In genomic region chr4:57312256-57313166, GRCm38 (mm10) we compare ENCODE assay signal across 30 mouse cellular contexts. TPM values are rescaled to one million over a fixed set of nuclear protein-coding genes. Genes with fewer than 3 reads are reported as not detected.
DNase-seq lines count a peak whose midpoint lies in the region; ATAC-seq and TF ChIP-seq lines count a peak whose summit lies in the region.
"Had no signal": no experiment of that assay in that cellular context is flagged by ENCODE, and none has a peak within 500 bp of the region (broad histone marks: within the 10 kb centered on the region; RNA-seq: fewer than 3 reads in every experiment).

No protein-coding gene starts in this region.

- TF ChIP-seq POLR2A in MEL (IDR thresholded peaks at IDR 0.05; ENCODE audit: control insufficient read depth in 1 of 2, insufficient read depth in 1 of 2, low read depth in 1 of 2, low read length in 2 of 2, poor library complexity in 1 of 2), result no peak

- H3K4me2 ChIP-seq in liver, embryonic 16.5 days (ENCODE audit: low read depth, low read length), result no peak overlapping the region
- no peak overlapping the region for H3K4me2 ChIP-seq in liver, embryonic 11.5 days
- no peak overlapping the region for H3K4me2 ChIP-seq in stomach, embryonic 16.5 days (ENCODE audit: low read depth, low read length)
- H3K4me2 ChIP-seq: embryonic facial prominence, embryonic 15.5 days; heart, embryonic 15.5 days; hindbrain, embryonic 12.5 days; limb, embryonic 12.5 days; lung, embryonic 15.5 days; neural tube, embryonic 13.5 days; stomach, embryonic 15.5 days had no signal

- no peaks in the 10 kb centered on the region for H3K36me3 ChIP-seq in liver, embryonic 16.5 days (ENCODE audit: control insufficient read depth, insufficient read depth)
- H3K36me3 ChIP-seq in liver, embryonic 11.5 days (ENCODE audit: control insufficient read depth, insufficient read depth, low read length), result no peaks in the 10 kb centered on the region
- peaks cover 0 to 10% of the 10 kb centered on the region in 2 experiments; a peak in 2 of 4 replicates for H3K36me3 ChIP-seq in MEL (ENCODE audit: control insufficient read depth in 1 of 2, insufficient read depth in 2 of 2, low read length in 2 of 2)
- H3K36me3 ChIP-seq in stomach, embryonic 16.5 days (ENCODE audit: control insufficient read depth, insufficient read depth, low read length), result no peaks in the 10 kb centered on the region
- H3K36me3 ChIP-seq: embryonic facial prominence, embryonic 10.5 days; embryonic facial prominence, embryonic 15.5 days; forebrain, embryonic 10.5 days; G1E; heart, embryonic 15.5 days; hindbrain, embryonic 12.5 days; limb, embryonic 12.5 days; lung, embryonic 15.5 days; midbrain, embryonic 10.5 days; neural tube, embryonic 13.5 days; stomach, embryonic 15.5 days had no signal

- no peaks in the 10 kb centered on the region for H3K27me3 ChIP-seq in liver, embryonic 16.5 days (ENCODE audit: control insufficient read depth, insufficient read depth, low read depth, low read length)
- no peaks in the 10 kb centered on the region for H3K27me3 ChIP-seq in liver, embryonic 11.5 days (replicated peaks; ENCODE audit: control insufficient read depth, insufficient read depth, low read length)
- H3K27me3 ChIP-seq in MEL (ENCODE audit: control insufficient read depth in 1 of 2, insufficient read depth in 2 of 2, low read length in 2 of 2), result no peaks in the 10 kb centered on the region
- no peaks in the 10 kb centered on the region for H3K27me3 ChIP-seq in stomach, embryonic 16.5 days (ENCODE audit: control insufficient read depth, insufficient read depth, low read length)
- H3K27me3 ChIP-seq: embryonic facial prominence, embryonic 15.5 days; stomach, embryonic 15.5 days had no signal

- no peak for TF ChIP-seq CTCF in MEL (IDR thresholded peaks at IDR 0.05 in 2 of 3, conservative IDR thresholded peaks at IDR 0.05 in 1 of 3; ENCODE audit: control insufficient read depth in 1 of 3, insufficient read depth in 1 of 3, low read depth in 2 of 3, low read length in 3 of 3, poor library complexity in 1 of 3, severe bottlenecking in 1 of 3)

- no peak overlapping the region for H3K27ac ChIP-seq in liver, embryonic 16.5 days (ENCODE audit: low read length)
- H3K27ac ChIP-seq in liver, embryonic 11.5 days (ENCODE audit: low read depth, low read length), result no peak overlapping the region
- H3K27ac ChIP-seq in MEL (ENCODE audit: control insufficient read depth, low read depth, low read length), result no peak overlapping the region
- peak overlapping the region; percentile 31; the same call in 1 of the 2 replicates for H3K27ac ChIP-seq in stomach, embryonic 16.5 days (ENCODE audit: low read length)
- H3K27ac ChIP-seq: embryonic facial prominence, embryonic 10.5 days; embryonic facial prominence, embryonic 15.5 days; forebrain, embryonic 10.5 days; heart, embryonic 15.5 days; hindbrain, embryonic 12.5 days; hindbrain, postnatal 0 days; layer of hippocampus, adult 2 months; left cerebral cortex, adult 2 months; limb, embryonic 12.5 days; liver, embryonic 14.5 days; lung, embryonic 15.5 days; midbrain, embryonic 10.5 days; neural tube, embryonic 13.5 days; stomach, embryonic 15.5 days had no signal

- TF ChIP-seq EP300 in MEL (IDR thresholded peaks at IDR 0.05; ENCODE audit: low read depth in 1 of 2, low read length in 2 of 2), result peak in 1 of 2 experiments; percentile 40; a peak in 1 of 4 replicates

- H3K4me1 ChIP-seq in liver, embryonic 16.5 days (ENCODE audit: control insufficient read depth, low read depth, low read length), result no peaks in the 10 kb centered on the region
- H3K4me1 ChIP-seq in liver, embryonic 11.5 days (replicated peaks; ENCODE audit: control insufficient read depth, insufficient read depth, low read length), result no peaks in the 10 kb centered on the region
- H3K4me1 ChIP-seq in MEL (ENCODE audit: control insufficient read depth in 1 of 2, insufficient read depth in 2 of 2, low read length in 2 of 2), result peaks cover 2 to 13% of the 10 kb centered on the region in 2 experiments
- H3K4me1 ChIP-seq in stomach, embryonic 16.5 days (ENCODE audit: control insufficient read depth, insufficient read depth, low read length), result no peaks in the 10 kb centered on the region
- H3K4me1 ChIP-seq: hindbrain, embryonic 12.5 days; neural tube, embryonic 13.5 days; stomach, embryonic 15.5 days had no signal

- no peaks in the 10 kb centered on the region for H3K79me2 ChIP-seq in MEL (ENCODE audit: control insufficient read depth, insufficient read depth, low read length, poor library complexity)

- no peak for TF ChIP-seq RAD21 in MEL (IDR thresholded peaks at IDR 0.05; ENCODE audit: low read depth, low read length)

- 0 out of 2 replicates have a peak, but pooled peaks have one; percentile 21 for ATAC-seq in liver, embryonic 16.5 days (ENCODE audit: low read depth)
- ATAC-seq in liver, embryonic 11.5 days (replicated peaks; ENCODE audit: low FRiP score), result no peak
- ATAC-seq in stomach, embryonic 16.5 days (ENCODE audit: insufficient read depth, low FRiP score), result peak; percentile 35; the same call in 1 of the 2 replicates
- ATAC-seq: forebrain, embryonic 16.5 days; hindbrain, postnatal 0 days had no signal

- H3K9me3 ChIP-seq in liver, embryonic 16.5 days (replicated peaks; ENCODE audit: control insufficient read depth, low read length), result no peaks in the 10 kb centered on the region
- no peaks in the 10 kb centered on the region for H3K9me3 ChIP-seq in liver, embryonic 11.5 days (ENCODE audit: control insufficient read depth, low read length)
- H3K9me3 ChIP-seq in MEL (replicated peaks; ENCODE audit: insufficient read depth, low read length), result no peaks in the 10 kb centered on the region
- no peaks in the 10 kb centered on the region for H3K9me3 ChIP-seq in stomach, embryonic 16.5 days (replicated peaks; ENCODE audit: control insufficient read depth, low read length)
- H3K9me3 ChIP-seq: embryonic facial prominence, embryonic 10.5 days; embryonic facial prominence, embryonic 15.5 days; forebrain, embryonic 10.5 days; heart, embryonic 15.5 days; hindbrain, embryonic 12.5 days; limb, embryonic 12.5 days; lung, embryonic 15.5 days; midbrain, embryonic 10.5 days; neural tube, embryonic 13.5 days; stomach, embryonic 15.5 days had no signal

- H3K4me3 ChIP-seq in liver, embryonic 16.5 days (ENCODE audit: low read depth, low read length), result no peak overlapping the region
- no peak overlapping the region for H3K4me3 ChIP-seq in liver, embryonic 11.5 days (ENCODE audit: low read depth, low read length)
- H3K4me3 ChIP-seq in MEL (ENCODE audit: control insufficient read depth in 1 of 2, insufficient read depth in 1 of 2, low read depth in 2 of 2, low read length in 2 of 2), result no peak overlapping the region
- H3K4me3 ChIP-seq in stomach, embryonic 16.5 days (replicated peaks; ENCODE audit: low read length), result no peak overlapping the region
- H3K4me3 ChIP-seq: embryonic facial prominence, embryonic 10.5 days; embryonic facial prominence, embryonic 15.5 days; forebrain, embryonic 10.5 days; heart, embryonic 15.5 days; hindbrain, embryonic 12.5 days; layer of hippocampus, adult 2 months; left cerebral cortex, adult 2 months; limb, embryonic 12.5 days; lung, embryonic 15.5 days; midbrain, embryonic 10.5 days; neural tube, embryonic 13.5 days; stomach, embryonic 15.5 days had no signal

- DNase-seq in liver, embryonic 11.5 days (ENCODE audit: low spot score), result no peak
- DNase-seq in MEL (ENCODE audit: low read depth, low spot score) (peak; percentile 34), MN1 (ENCODE audit: low spot score) (no peak)
- peak; percentile 33 for DNase-seq in brain, adult 2 months (ENCODE audit: low read depth, low spot score)
- no peak for DNase-seq in ovary, adult 18-20 months (ENCODE audit: low spot score)
- DNase-seq: adrenal gland, adult 2 months; cerebellum, adult 8-10 months; cerebellum, postnatal 25 days; gastrocnemius, postnatal 10 days; kidney, adult 11 months; thymus, adult 18-20 months; thymus, postnatal 36 days had no signal

- WGBS in liver, embryonic 16.5 days (ENCODE audit: insufficient replicate concordance), result 53% methylated on average over 8 of the region's 8 CpGs
- 74% methylated on average over 8 of the region's 8 CpGs for WGBS in liver, embryonic 11.5 days
- 58% methylated on average over 8 of the region's 8 CpGs for WGBS in stomach, embryonic 16.5 days

- H3K9ac ChIP-seq in liver, embryonic 16.5 days (ENCODE audit: low read depth, low read length), result no peak overlapping the region
- H3K9ac ChIP-seq in liver, embryonic 11.5 days (ENCODE audit: low read depth, low read length), result no peak overlapping the region
- no peak overlapping the region for H3K9ac ChIP-seq in MEL (ENCODE audit: control insufficient read depth, low read depth, low read length, poor library complexity, severe bottlenecking)
- H3K9ac ChIP-seq in stomach, embryonic 16.5 days (ENCODE audit: low read length), result no peak overlapping the region
- H3K9ac ChIP-seq: embryonic facial prominence, embryonic 15.5 days; heart, embryonic 15.5 days; hindbrain, embryonic 12.5 days; limb, embryonic 12.5 days; liver, embryonic 14.5 days; lung, embryonic 15.5 days; neural tube, embryonic 13.5 days; stomach, embryonic 15.5 days had no signal

TF ChIP-seq in MEL, 35 proteins besides CTCF, POLR2A, EP300 and RAD21:
- TF ChIP-seq NRF1 (IDR thresholded peaks at IDR 0.05; ENCODE audit: insufficient read depth, low read depth, low read length, poor library complexity, severe bottlenecking) (no peak), POLR2AphosphoS2 (IDR thresholded peaks at IDR 0.05; ENCODE audit: low read length) (no peak), MAZ (IDR thresholded peaks at IDR 0.05; ENCODE audit: low read depth, low read length) (no peak), ZKSCAN1 (IDR thresholded peaks at IDR 0.05; ENCODE audit: low read depth, low read length) (no peak), GATA1 (IDR thresholded peaks at IDR 0.05; ENCODE audit: low read depth, low read length) (peak; percentile 80), HCFC1 (IDR thresholded peaks at IDR 0.05; ENCODE audit: low read depth, low read length) (no peak), ZNF384 (IDR thresholded peaks at IDR 0.05; ENCODE audit: low read depth, low read length) (peak; percentile 91), ZMIZ1 (IDR thresholded peaks at IDR 0.05; ENCODE audit: low read depth, low read length) (no peak), E2F4 (IDR thresholded peaks at IDR 0.05; ENCODE audit: borderline replicate concordance, low read depth, low read length) (no peak), MYC (IDR thresholded peaks at IDR 0.05; ENCODE audit: low read depth, low read length) (no peak), NELFE (IDR thresholded peaks at IDR 0.05; ENCODE audit: low read depth, low read length) (no peak)

RNA-seq across cellular contexts. Expression of gene Ptpn3, which starts 10.9 kb away (rescaled TPM):
- polyA plus RNA-seq in liver, embryonic 16.5 days (2015; fragmentation: Nextera tagmentation; extraction: Ambion mirVana), result 1.0 and 1.1 TPM in 2 replicates
- polyA plus RNA-seq in liver, embryonic 11.5 days (2014; fragmentation: Nextera tagmentation; extraction: Ambion mirVana), result 0.68 and 0.89 TPM in 2 replicates
- total RNA-seq in MEL (2012; rRNA removed), result 4.7 and 5.8 TPM in 2 replicates
- polyA plus RNA-seq in MEL (2012; ENCODE audit: insufficient read depth in 1 of 2, insufficient read length in 2 of 2, low read depth in 1 of 2, low replicate concordance in 2 of 2, missing spikeins in 1 of 2), result 1 to 10 TPM in 1 of 2 experiments, not detected in 1; 8.4 TPM
- polyA plus RNA-seq in stomach, embryonic 16.5 days (2015; fragmentation: Nextera tagmentation; extraction: Ambion mirVana), result 7.1 and 7.7 TPM in 2 replicates
- polyA plus RNA-seq: G1E had no signal

Comparison
In these comparisons a context has a peak if more than half of its experiments do, and no peak if none do; other contexts are left out.
1. DNase-seq: peak in MEL (single experiment) and brain, adult 2 months (single experiment); none in liver, embryonic 11.5 days (single experiment), ovary, adult 18-20 months (single experiment) and MN1 (single experiment).